Mouse (Mus musculus) myocyte (in vitro differentiated cells): ENCODE measurements around the gene Olfr374.

ENCODE experiments used
- MYOD1 ChIP-seq, 3 experiments: IDR thresholded peaks; one replicate each; pipeline ENCODE4 v1.6.1; 2011; ENCODE audit warnings: control low read depth in 2 of 3, low read depth in 2 of 3, mild to moderate bottlenecking in 2 of 3, moderate library complexity in 1 of 3; ENCODE audit not compliant: insufficient read length in 2 of 3, control insufficient read depth in 1 of 3
- MYOG ChIP-seq, 3 experiments: IDR thresholded peaks; one replicate each; pipeline ENCODE4 v1.6.1; 2011; ENCODE audit warnings: control low read depth in 2 of 3, low read depth in 2 of 3, mild to moderate bottlenecking in 2 of 3; ENCODE audit not compliant: insufficient read length in 2 of 3, control insufficient read depth in 1 of 3, insufficient read depth in 1 of 3
- POLR2A ChIP-seq: IDR thresholded peaks from one replicate; pipeline ENCODE4 v1.6.1; 2011; ENCODE audit warnings: low read depth, mild to moderate bottlenecking, control low read depth, moderate library complexity; ENCODE audit not compliant: insufficient read length
- POLR2AphosphoS2 ChIP-seq: IDR thresholded peaks from one replicate; pipeline ENCODE4 v1.6.1; 2011; ENCODE audit warnings: low read depth, control low read depth; ENCODE audit not compliant: insufficient read length
- SRF ChIP-seq: IDR thresholded peaks from one replicate; pipeline ENCODE4 v1.6.1; 2011; ENCODE audit warnings: low read depth; ENCODE audit not compliant: control insufficient read depth, insufficient read length
- TCF12 ChIP-seq: IDR thresholded peaks from one replicate; pipeline ENCODE4 v1.6.1; 2011; ENCODE audit warnings: mild to moderate bottlenecking, control low read depth; ENCODE audit not compliant: poor library complexity, insufficient read depth, severe bottlenecking

DNA sequence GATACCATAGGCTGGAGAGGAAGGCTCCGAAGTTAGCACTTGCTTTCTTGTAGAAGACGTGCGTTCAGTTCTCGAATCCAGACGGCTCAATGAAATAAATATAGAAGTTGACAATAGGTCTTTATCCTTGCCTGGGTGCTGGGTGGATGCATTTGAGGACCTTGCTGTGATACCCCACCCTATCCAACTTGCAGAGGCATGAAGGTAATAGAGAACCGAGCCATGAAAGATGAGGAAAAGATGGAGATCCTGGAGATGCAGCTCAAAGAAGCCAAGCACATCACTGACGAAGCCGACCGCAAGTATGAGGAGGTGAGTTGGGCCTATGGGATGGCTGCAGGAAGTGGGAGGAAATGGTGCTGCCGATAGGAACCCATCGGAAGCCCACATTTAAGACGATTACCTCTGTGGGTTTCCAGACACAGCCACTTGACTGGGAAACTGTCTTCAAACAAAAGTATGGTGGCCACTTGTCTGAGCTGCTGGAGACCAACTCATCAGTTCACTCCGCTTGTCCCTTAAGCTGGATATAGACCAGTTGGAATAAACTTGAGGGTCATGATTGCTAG, 36.5 kb downstream of the Olfr374 start:
- TF ChIP-seq MYOG (IDR thresholded peaks at IDR 0.05; ENCODE audit: control insufficient read depth in 1 of 3, insufficient read depth in 1 of 3, insufficient read length in 2 of 3, low read depth in 2 of 3) (no peak), MYOD1 (IDR thresholded peaks at IDR 0.05; ENCODE audit: control insufficient read depth in 1 of 3, insufficient read length in 2 of 3, low read depth in 2 of 3) (no peak), SRF (no peak), TCF12 (no peak), POLR2A (no peak), POLR2AphosphoS2 (no peak)
